Mouse (Mus musculus): ENCODE data around the gene Rnf138rt1. TPM values are rescaled to one million over a fixed set of nuclear protein-coding genes. Genes with fewer than 3 reads are reported as not detected.

The Rnf138rt1 gene
- total and polyA plus RNA-seq, 3 experiments, result not detected

- Histone ChIP-seq H3K36me3 (ENCODE audit: control insufficient read depth in 1 of 2, insufficient read depth in 2 of 2, low read length in 2 of 2) (no peaks in the 10 kb centered on the region), H3K4me3 (ENCODE audit: control insufficient read depth in 1 of 2, insufficient read depth in 1 of 2, low read depth in 2 of 2, low read length in 2 of 2) (no peak overlapping the region), H3K27ac (ENCODE audit: control insufficient read depth, low read depth, low read length) (no peak overlapping the region), H3K79me2 (ENCODE audit: control insufficient read depth, insufficient read depth, low read length, poor library complexity) (no peaks in the 10 kb centered on the region), H3K4me1 (ENCODE audit: control insufficient read depth in 1 of 2, insufficient read depth in 2 of 2, low read length in 2 of 2) (no peaks in the 10 kb centered on the region; a peak in 1 of 4 replicates), H3K9ac (ENCODE audit: control insufficient read depth, low read depth, low read length, poor library complexity, severe bottlenecking) (no peak overlapping the region), H3K9me3 (replicated peaks; ENCODE audit: insufficient read depth, low read length) (no peaks in the 10 kb centered on the region), H3K27me3 (ENCODE audit: control insufficient read depth in 1 of 2, insufficient read depth in 2 of 2, low read length in 2 of 2) (no peaks in the 10 kb centered on the region)
- DNase-seq (ENCODE audit: low read depth, low spot score), result no peak
- no peak for TF ChIP-seq BHLHE40 (IDR thresholded peaks at IDR 0.05; ENCODE audit: borderline replicate concordance, low read depth, low read length)
- no peak for TF ChIP-seq NELFE (IDR thresholded peaks at IDR 0.05; ENCODE audit: low read depth, low read length)
- TF ChIP-seq JUND (IDR thresholded peaks at IDR 0.05; ENCODE audit: low read depth, low read length), result no peak
- no peak for TF ChIP-seq RCOR1 (IDR thresholded peaks at IDR 0.05; ENCODE audit: low read depth, low read length)
- no peak for TF ChIP-seq ZMIZ1 (IDR thresholded peaks at IDR 0.05; ENCODE audit: low read depth, low read length)
- no peak for TF ChIP-seq HCFC1 (IDR thresholded peaks at IDR 0.05; ENCODE audit: low read depth, low read length)
- no peak for TF ChIP-seq MYC (IDR thresholded peaks at IDR 0.05; ENCODE audit: low read depth, low read length)
- no peak for TF ChIP-seq ZKSCAN1 (IDR thresholded peaks at IDR 0.05; ENCODE audit: low read depth, low read length)
- no peak for TF ChIP-seq CHD1 (IDR thresholded peaks at IDR 0.05; ENCODE audit: low read depth, low read length)
- no peak for TF ChIP-seq MEF2A (IDR thresholded peaks at IDR 0.05; ENCODE audit: extremely low read depth, insufficient replicate concordance, low read depth, low read length, poor library complexity, severe bottlenecking)
- TF ChIP-seq TBP (IDR thresholded peaks at IDR 0.05; ENCODE audit: low read depth, low read length), result no peak
- no peak for TF ChIP-seq E2F4 (IDR thresholded peaks at IDR 0.05; ENCODE audit: borderline replicate concordance, low read depth, low read length)
- TF ChIP-seq MAZ (IDR thresholded peaks at IDR 0.05; ENCODE audit: low read depth, low read length), result no peak
- TF ChIP-seq TCF12 (IDR thresholded peaks at IDR 0.05; ENCODE audit: low read depth, low read length), result no peak
- TF ChIP-seq MXI1 (IDR thresholded peaks at IDR 0.05; ENCODE audit: low read depth, low read length), result no peak
- no peak for TF ChIP-seq POLR2A (IDR thresholded peaks at IDR 0.05; ENCODE audit: control insufficient read depth in 1 of 2, insufficient read depth in 1 of 2, low read depth in 1 of 2, low read length in 2 of 2, poor library complexity in 1 of 2)
- no peak for TF ChIP-seq MYB (IDR thresholded peaks at IDR 0.05; ENCODE audit: low read depth, low read length)
- no peak for TF ChIP-seq TAL1 (IDR thresholded peaks at IDR 0.05; ENCODE audit: low read length)
These were observed 27.0 kb downstream of the Rnf138rt1 start for GRCm38 (mm10) chrX:163734145-163734544.

- H3K27me3 ChIP-seq (ENCODE audit: control insufficient read depth in 1 of 2, insufficient read depth in 2 of 2, low read length in 2 of 2), result peaks cover 0 to 1% of the 10 kb centered on the region in 2 experiments; a peak in 2 of 4 replicates
- no peak overlapping the region for H3K4me3 ChIP-seq (ENCODE audit: control insufficient read depth in 1 of 2, insufficient read depth in 1 of 2, low read depth in 2 of 2, low read length in 2 of 2)
- H3K9ac ChIP-seq (ENCODE audit: control insufficient read depth, low read depth, low read length, poor library complexity, severe bottlenecking), result no peak overlapping the region
- no peak for DNase-seq (ENCODE audit: low read depth, low spot score)
- TF ChIP-seq TCF12 (IDR thresholded peaks at IDR 0.05; ENCODE audit: low read depth, low read length) (no peak), EP300 (IDR thresholded peaks at IDR 0.05; ENCODE audit: low read depth in 1 of 2, low read length in 2 of 2) (no peak), RAD21 (IDR thresholded peaks at IDR 0.05; ENCODE audit: low read depth, low read length) (no peak), BHLHE40 (IDR thresholded peaks at IDR 0.05; ENCODE audit: borderline replicate concordance, low read depth, low read length) (no peak), NRF1 (IDR thresholded peaks at IDR 0.05; ENCODE audit: insufficient read depth, low read depth, low read length, poor library complexity, severe bottlenecking) (no peak), POLR2AphosphoS2 (IDR thresholded peaks at IDR 0.05; ENCODE audit: low read length) (no peak), MAFK (IDR thresholded peaks at IDR 0.05; ENCODE audit: borderline replicate concordance, low read depth, low read length) (no peak)
- no peaks in the 10 kb centered on the region for H3K9me3 ChIP-seq (replicated peaks; ENCODE audit: insufficient read depth, low read length)
- H3K36me3 ChIP-seq (ENCODE audit: control insufficient read depth in 1 of 2, insufficient read depth in 2 of 2, low read length in 2 of 2), result no peaks in the 10 kb centered on the region
- H3K27ac ChIP-seq (ENCODE audit: control insufficient read depth, low read depth, low read length), result no peak overlapping the region
- H3K79me2 ChIP-seq (ENCODE audit: control insufficient read depth, insufficient read depth, low read length, poor library complexity), result no peaks in the 10 kb centered on the region
- H3K4me1 ChIP-seq (ENCODE audit: control insufficient read depth in 1 of 2, insufficient read depth in 2 of 2, low read length in 2 of 2), result no peaks in the 10 kb centered on the region
These were observed 37.5 kb downstream of the Rnf138rt1 start for GRCm38 (mm10) chrX:163723630-163724029.
